Mouse (Mus musculus) MEL (cell line): ENCODE data around the gene 2700049A03Rik. TPM values are rescaled to one million over a fixed set of nuclear protein-coding genes. Genes with fewer than 3 reads are reported as not detected.

Experiments
- DNase-seq: peaks from one replicate; pipeline ENCODE4 v3.0.0; 2011; ENCODE audit warnings: low read depth, low spot score
- H3K27ac ChIP-seq: 2 replicates; pipeline ENCODE4 v1.5.1; 2012; ENCODE audit warnings: low read depth, mild to moderate bottlenecking, control low read depth, low read length, moderate library complexity; ENCODE audit not compliant: control insufficient read depth
- H3K27me3 ChIP-seq, 2 experiments: fragments of 150-350 bp in 1 of 2; sonication (generic) in 1 of 2; 2 replicates each; pipeline ENCODE4 v1.6.1; 2012; ENCODE audit warnings: low read length in 2 of 2, mild to moderate bottlenecking in 2 of 2, improper control_type of control experiment in 1 of 2, moderate library complexity in 1 of 2; ENCODE audit not compliant: insufficient read depth in 2 of 2, control insufficient read depth in 1 of 2
- H3K36me3 ChIP-seq, 2 experiments: 2 replicates each; pipeline ENCODE4 v1.6.1; 2012 to 2014; ENCODE audit warnings: low read length in 2 of 2, improper control_type of control experiment in 1 of 2, inconsistent platforms in 1 of 2, mild to moderate bottlenecking in 1 of 2; ENCODE audit not compliant: insufficient read depth in 2 of 2, control insufficient read depth in 1 of 2
- H3K4me1 ChIP-seq, 2 experiments: fragments of 150-350 bp in 1 of 2; sonication (generic) in 1 of 2; 2 replicates each; pipeline ENCODE4 v1.6.1; 2012; ENCODE audit warnings: low read length in 2 of 2, improper control_type of control experiment in 1 of 2, mild to moderate bottlenecking in 1 of 2; ENCODE audit not compliant: insufficient read depth in 2 of 2, control insufficient read depth in 1 of 2
- H3K4me3 ChIP-seq, 2 experiments: fragments of 150-350 bp in 1 of 2; sonication (generic) in 1 of 2; 2 replicates each; pipeline ENCODE4 v1.5.1; 2012; ENCODE audit warnings: low read depth in 2 of 2, low read length in 2 of 2, mild to moderate bottlenecking in 2 of 2, moderate library complexity in 2 of 2, control low read depth in 1 of 2, improper control_type of control experiment in 1 of 2; ENCODE audit not compliant: control insufficient read depth in 1 of 2, insufficient read depth in 1 of 2
- H3K79me2 ChIP-seq: 2 replicates; pipeline ENCODE4 v1.6.1; 2012; ENCODE audit warnings: mild to moderate bottlenecking, low read length, moderate library complexity; ENCODE audit not compliant: control insufficient read depth, poor library complexity, insufficient read depth
- H3K9ac ChIP-seq: 2 replicates; pipeline ENCODE4 v1.6.1; 2012; ENCODE audit warnings: low read depth, mild to moderate bottlenecking, control low read depth, low read length, moderate library complexity; ENCODE audit not compliant: control insufficient read depth, poor library complexity, severe bottlenecking
- H3K9me3 ChIP-seq: fragments of 150-350 bp; sonication (generic); replicated peaks from 2 replicates; pipeline ENCODE4 v1.6.1; 2012; ENCODE audit warnings: mild to moderate bottlenecking, low read length, improper control_type of control experiment, moderate library complexity; ENCODE audit not compliant: insufficient read depth
- CHD2 ChIP-seq: IDR thresholded peaks from 2 replicates; pipeline ENCODE4 v1.6.1; 2011; ENCODE audit warnings: low read length, improper control_type of control experiment
- CTCF ChIP-seq, 3 experiments: IDR thresholded peaks in 2 of 3; conservative IDR thresholded peaks in 1 of 3; 2 replicates each; pipeline ENCODE4 v1.5.1; 2011 to 2012; ENCODE audit warnings: low read length in 3 of 3, low read depth in 2 of 3, mild to moderate bottlenecking in 2 of 3, improper control_type of control experiment in 1 of 3, inconsistent platforms in 1 of 3, mixed read lengths in 1 of 3, moderate library complexity in 1 of 3; ENCODE audit not compliant: control insufficient read depth in 1 of 3, insufficient read depth in 1 of 3, poor library complexity in 1 of 3, severe bottlenecking in 1 of 3
- E2F4 ChIP-seq: IDR thresholded peaks from 2 replicates; pipeline ENCODE4 v1.6.1; 2011; ENCODE audit warnings: low read depth, low read length, improper control_type of control experiment, borderline replicate concordance
- ELF1 ChIP-seq: IDR thresholded peaks from 2 replicates; pipeline ENCODE4 v1.6.1; 2014; ENCODE audit warnings: low read depth, mild to moderate bottlenecking, inconsistent platforms, low read length, improper control_type of control experiment, moderate library complexity
- EP300 ChIP-seq, 2 experiments: IDR thresholded peaks; 2 replicates each; pipeline ENCODE4 v1.6.1; 2011; ENCODE audit warnings: improper control_type of control experiment in 2 of 2, low read length in 2 of 2, low read depth in 1 of 2, mild to moderate bottlenecking in 1 of 2
- ETS1 ChIP-seq: IDR thresholded peaks from 2 replicates; pipeline ENCODE4 v1.6.1; 2012; ENCODE audit warnings: low read depth, mild to moderate bottlenecking, inconsistent platforms, low read length, improper control_type of control experiment, moderate library complexity
- GABPA ChIP-seq: IDR thresholded peaks from 2 replicates; pipeline ENCODE4 v1.6.1; 2012; ENCODE audit warnings: low read depth, mild to moderate bottlenecking, inconsistent platforms, low read length, improper control_type of control experiment, moderate library complexity
- GATA1 ChIP-seq: IDR thresholded peaks from 2 replicates; pipeline ENCODE4 v1.6.1; 2011; ENCODE audit warnings: low read depth, low read length, improper control_type of control experiment
- HCFC1 ChIP-seq: IDR thresholded peaks from 2 replicates; pipeline ENCODE4 v1.6.1; 2012; ENCODE audit warnings: low read depth, mild to moderate bottlenecking, inconsistent platforms, low read length, improper control_type of control experiment, moderate library complexity
- JUND ChIP-seq: IDR thresholded peaks from 2 replicates; pipeline ENCODE4 v1.6.1; 2011; ENCODE audit warnings: low read depth, mild to moderate bottlenecking, improper control_type of control experiment, low read length
- KAT2A ChIP-seq: conservative IDR thresholded peaks from 2 replicates; pipeline ENCODE4 v1.6.1; 2012; ENCODE audit warnings: low read depth, low read length, improper control_type of control experiment, inconsistent platforms
- MAX ChIP-seq: IDR thresholded peaks from 2 replicates; pipeline ENCODE4 v1.6.1; 2011; ENCODE audit warnings: low read length, improper control_type of control experiment
- MAZ ChIP-seq: IDR thresholded peaks from 2 replicates; pipeline ENCODE4 v1.6.1; 2012; ENCODE audit warnings: low read depth, mild to moderate bottlenecking, inconsistent platforms, low read length, improper control_type of control experiment
- MYC ChIP-seq: IDR thresholded peaks from 2 replicates; pipeline ENCODE4 v1.6.1; 2011; ENCODE audit warnings: low read depth, mild to moderate bottlenecking, low read length, improper control_type of control experiment, moderate library complexity
- NELFE ChIP-seq: IDR thresholded peaks from 2 replicates; pipeline ENCODE4 v1.6.1; 2011; ENCODE audit warnings: low read depth, low read length, improper control_type of control experiment
- POLR2AphosphoS2 ChIP-seq: IDR thresholded peaks from 2 replicates; pipeline ENCODE4 v1.6.1; 2011; ENCODE audit warnings: low read length, improper control_type of control experiment
- POLR2AphosphoS5 ChIP-seq: IDR thresholded peaks from 2 replicates; pipeline ENCODE4 v1.6.1; 2012; ENCODE audit warnings: low read depth, borderline replicate concordance, mild to moderate bottlenecking, inconsistent platforms, low read length, moderate library complexity, mixed read lengths
- RAD21 ChIP-seq: IDR thresholded peaks from 2 replicates; pipeline ENCODE4 v1.6.1; 2011; ENCODE audit warnings: mild to moderate bottlenecking, low read depth, low read length, improper control_type of control experiment
- SIN3A ChIP-seq: IDR thresholded peaks from 2 replicates; pipeline ENCODE4 v1.6.1; 2012; ENCODE audit warnings: low read length, improper control_type of control experiment, inconsistent platforms
- TAL1 ChIP-seq: IDR thresholded peaks from 2 replicates; pipeline ENCODE4 v1.6.1; 2012; ENCODE audit warnings: mild to moderate bottlenecking, inconsistent platforms, low read length, moderate library complexity, mixed read lengths
- USF1 ChIP-seq: IDR thresholded peaks from 2 replicates; pipeline ENCODE4 v1.6.1; 2014; ENCODE audit warnings: low read depth, mild to moderate bottlenecking, inconsistent platforms, low read length, improper control_type of control experiment, moderate library complexity
- USF2 ChIP-seq, 2 experiments: IDR thresholded peaks; 2 replicates each; pipeline ENCODE4 v1.6.1; 2011 to 2012; ENCODE audit warnings: improper control_type of control experiment in 2 of 2, low read length in 2 of 2, borderline replicate concordance in 1 of 2, inconsistent platforms in 1 of 2, low read depth in 1 of 2, mild to moderate bottlenecking in 1 of 2; ENCODE audit not compliant: insufficient read depth in 1 of 2
- ZC3H11A ChIP-seq: IDR thresholded peaks from 2 replicates; pipeline ENCODE4 v1.6.1; 2012; ENCODE audit warnings: low read depth, mild to moderate bottlenecking, inconsistent platforms, low read length, improper control_type of control experiment
- ZNF384 ChIP-seq: IDR thresholded peaks from 2 replicates; pipeline ENCODE4 v1.6.1; 2012; ENCODE audit warnings: low read depth, mild to moderate bottlenecking, inconsistent platforms, low read length, improper control_type of control experiment
- polyA plus RNA-seq, 2 experiments: library from polyadenylated mRNA; stranded (reverse) in 1 of 2; unstranded in 1 of 2; fragments of >175 nt in 1 of 2; fragments of >200 nt in 1 of 2; gene quantifications; 2 replicates each; pipeline versions ENCODE4 v1.2.1 to v1.2.4; 2012; ENCODE audit warnings: low replicate concordance in 2 of 2, low read depth in 1 of 2; ENCODE audit not compliant: insufficient read length in 2 of 2, insufficient read depth in 1 of 2, missing spikeins in 1 of 2
- total RNA-seq: library from RNA; depleted of rRNA; stranded (reverse); fragments of 300-350 nt; gene quantifications from 2 replicates; pipeline ENCODE4 v1.2.3, GENCODE M21; 2012

2700049A03Rik gene
- total and polyA plus RNA-seq, 3 experiments, result 5.8 to 7.2 TPM; not detected in 1

- H3K79me2 ChIP-seq, result no peaks in the 10 kb centered on the region
- no peak overlapping the region for H3K27ac ChIP-seq
- H3K9me3 ChIP-seq, result no peaks in the 10 kb centered on the region
- H3K27me3 ChIP-seq, result no peaks in the 10 kb centered on the region
- H3K4me3 ChIP-seq, result no peak overlapping the region
- peaks cover 0 to 7% of the 10 kb centered on the region in 2 experiments; a peak in 2 of 4 replicates for H3K36me3 ChIP-seq
- H3K4me1 ChIP-seq, result no peaks in the 10 kb centered on the region
- DNase-seq, result no peak
- no peak overlapping the region for H3K9ac ChIP-seq
- TF ChIP-seq MYC, result no peak
- TF ChIP-seq CTCF (IDR thresholded peaks at IDR 0.05 in 2 of 3, conservative IDR thresholded peaks at IDR 0.05 in 1 of 3; ENCODE audit: control insufficient read depth in 1 of 3, insufficient read depth in 1 of 3, low read depth in 2 of 3, low read length in 3 of 3, poor library complexity in 1 of 3, severe bottlenecking in 1 of 3), result no peak
- no peak for TF ChIP-seq HCFC1
- no peak for TF ChIP-seq KAT2A
- TF ChIP-seq EP300 (IDR thresholded peaks at IDR 0.05; ENCODE audit: low read depth in 1 of 2, low read length in 2 of 2), result no peak
These were observed 86.1 kb downstream of the 2700049A03Rik start for GRCm38 (mm10) chr12:71222761-71223160.

GRCm38 (mm10) chr12:71227769-71228168 is 91.1 kb downstream of the 2700049A03Rik start:
- TF ChIP-seq MAX, result no peak
- TF ChIP-seq NELFE, result no peak
- TF ChIP-seq POLR2AphosphoS5, result no peak
- no peak for TF ChIP-seq SIN3A
- TF ChIP-seq JUND, result no peak
- no peak for TF ChIP-seq POLR2AphosphoS2
- H3K27ac ChIP-seq, result no peak overlapping the region
- no peak for DNase-seq

DNA sequence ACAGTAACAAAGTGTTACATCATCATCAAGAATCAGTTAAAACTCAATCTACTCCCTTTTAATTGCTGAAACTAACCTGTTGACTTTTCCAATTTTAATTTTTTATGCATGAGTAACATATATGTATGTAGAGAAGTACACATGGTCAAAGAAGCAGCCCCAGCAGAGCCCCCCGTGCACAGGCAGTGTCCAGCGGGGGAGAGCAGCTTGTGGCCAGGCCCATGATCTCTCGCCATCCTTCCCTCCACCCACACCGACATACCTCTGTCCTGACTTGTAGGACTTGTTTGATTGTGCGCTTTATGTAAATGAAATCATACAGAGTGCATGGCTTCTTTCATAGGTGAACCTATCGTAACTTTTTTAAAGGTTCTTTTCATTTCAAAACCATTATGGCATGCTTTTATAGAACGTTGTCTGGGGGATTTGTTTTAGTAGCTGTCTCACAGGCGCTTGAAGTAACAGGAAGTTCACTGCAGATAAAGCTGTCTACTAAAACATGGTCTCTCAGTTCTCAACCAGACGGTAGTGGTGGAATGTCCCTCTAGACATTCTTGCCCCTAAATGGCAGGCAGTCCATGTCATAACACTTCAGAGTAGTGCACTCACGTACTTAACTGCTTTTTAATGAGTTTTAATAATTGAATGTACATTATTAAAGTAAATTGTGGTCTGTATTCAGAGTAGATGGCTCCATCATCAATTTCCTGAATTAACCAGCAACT is 92.4 kb downstream of the 2700049A03Rik start:
- no peak for DNase-seq
- H3K9me3 ChIP-seq, result no peaks in the 10 kb centered on the region
- no peak overlapping the region for H3K4me3 ChIP-seq
- H3K4me1 ChIP-seq, result peaks cover 0 to 2% of the 10 kb centered on the region in 2 experiments; a peak in 2 of 4 replicates
- no peak overlapping the region for H3K27ac ChIP-seq
- TF ChIP-seq GABPA (no peak), ELF1 (no peak), HCFC1 (no peak), ZNF384 (no peak), RAD21 (no peak), NELFE (no peak), EP300 (IDR thresholded peaks at IDR 0.05; ENCODE audit: low read depth in 1 of 2, low read length in 2 of 2) (no peak), E2F4 (no peak), MAZ (no peak), TAL1 (no peak), ZC3H11A (no peak), KAT2A (no peak), SIN3A (no peak), POLR2AphosphoS5 (no peak), MAX (no peak), CHD2 (no peak), USF2 (IDR thresholded peaks at IDR 0.05; ENCODE audit: borderline replicate concordance in 1 of 2, insufficient read depth in 1 of 2, low read depth in 1 of 2, low read length in 2 of 2) (no peak), USF1 (no peak), ETS1 (no peak), GATA1 (no peak)
- no peaks in the 10 kb centered on the region for H3K36me3 ChIP-seq
- no peaks in the 10 kb centered on the region for H3K27me3 ChIP-seq
- no peak overlapping the region for H3K9ac ChIP-seq
- H3K79me2 ChIP-seq, result no peaks in the 10 kb centered on the region

More at GRCm38 (mm10) chr12:71227769-71228168, 91.1 kb downstream of the 2700049A03Rik start:
- Histone ChIP-seq H3K79me2 (no peaks in the 10 kb centered on the region), H3K27me3 (no peaks in the 10 kb centered on the region), H3K4me3 (no peak overlapping the region), H3K9me3 (no peaks in the 10 kb centered on the region), H3K9ac (no peak overlapping the region), H3K36me3 (no peaks in the 10 kb centered on the region), H3K4me1 (peaks cover 0 to 2% of the 10 kb centered on the region in 2 experiments; a peak in 2 of 4 replicates)
